Mouse (Mus musculus) gastrocnemius, adult 18-20 months (tissue): ENCODE results near the gene Dpep2nb. TPM values are rescaled to one million over a fixed set of nuclear protein-coding genes. Genes with fewer than 3 reads are reported as not detected.

Source experiments
- DNase-seq: peaks from one replicate; pipeline ENCODE4 v3.0.0; 2021; ENCODE audit warnings: low spot score
- microRNA-seq: library from miRNA; unstranded; fragments of <30 nt; microRNA quantifications from one replicate; pipeline ENCODE4 v1.2.0, GENCODE M21; 2021
- total RNA-seq, 2 experiments: library from RNA; stranded (reverse); gene quantifications; 2 replicates each; pipeline ENCODE4 v1.2.3; 2021

The Dpep2nb gene
- total RNA-seq, 2 experiments from 2014 or later: not detected

DNA sequence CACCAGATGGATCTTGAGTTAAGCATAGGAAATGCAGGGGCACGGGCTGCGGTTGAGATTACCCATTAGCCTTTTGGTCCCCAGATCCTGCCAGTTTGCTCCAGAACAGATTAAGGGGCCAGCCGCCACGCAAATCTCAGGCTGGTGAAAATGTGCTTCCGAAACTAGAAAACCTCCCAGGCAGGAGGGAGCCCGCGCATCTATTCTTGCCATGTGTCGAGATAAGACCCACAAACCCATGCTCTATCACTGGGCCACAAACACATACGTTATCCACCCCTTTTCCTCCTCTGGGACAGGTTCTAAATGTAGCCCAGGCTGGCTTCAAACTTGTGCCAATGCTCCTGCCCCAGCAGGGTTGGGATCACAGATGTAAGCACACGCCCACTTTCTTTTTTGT, 44.2 kb downstream of the Dpep2nb start:
- DNase-seq: no peak

DNA sequence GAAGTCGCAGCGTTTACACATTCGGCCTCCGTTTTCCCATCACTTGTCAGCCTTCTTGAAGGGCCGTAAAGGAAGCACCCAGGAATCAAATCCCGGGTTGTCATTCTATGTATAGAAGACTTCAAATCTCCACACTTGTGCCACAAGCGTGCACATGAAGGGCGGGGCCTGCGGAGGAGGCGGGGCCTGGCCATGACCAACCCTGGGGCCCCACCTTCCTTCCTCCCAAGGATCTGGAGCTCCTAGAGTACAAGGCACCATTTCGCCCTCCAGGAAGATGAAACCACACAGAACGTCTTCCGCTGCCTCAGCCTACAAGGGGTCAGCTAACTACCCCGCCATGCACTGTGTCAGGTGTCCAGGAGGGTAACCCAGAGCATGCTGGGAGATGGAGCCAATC, 44.7 kb downstream of the Dpep2nb start:
- no peak for DNase-seq

DNA sequence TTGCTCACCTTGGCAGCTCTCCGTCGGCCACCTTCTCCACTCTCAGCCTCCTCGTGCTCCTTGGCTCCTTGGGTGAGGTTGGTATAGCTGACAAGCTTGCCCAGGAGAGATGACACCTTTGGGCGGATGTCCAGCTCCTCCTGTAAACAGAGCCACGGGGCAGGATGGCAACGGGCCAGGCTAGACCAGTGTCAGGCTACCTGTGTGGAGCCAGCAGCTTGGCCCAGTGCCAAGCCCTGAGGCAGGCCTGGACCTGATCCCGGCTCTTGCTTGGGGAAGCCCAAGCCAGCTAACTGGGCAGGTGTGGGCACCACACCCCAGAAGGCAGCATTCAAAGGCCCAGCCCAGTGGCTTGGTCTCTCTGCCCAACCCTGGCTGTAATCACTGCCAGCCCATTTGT, 46.4 kb downstream of the Dpep2nb start:
- DNase-seq: peak; percentile 94

DNA sequence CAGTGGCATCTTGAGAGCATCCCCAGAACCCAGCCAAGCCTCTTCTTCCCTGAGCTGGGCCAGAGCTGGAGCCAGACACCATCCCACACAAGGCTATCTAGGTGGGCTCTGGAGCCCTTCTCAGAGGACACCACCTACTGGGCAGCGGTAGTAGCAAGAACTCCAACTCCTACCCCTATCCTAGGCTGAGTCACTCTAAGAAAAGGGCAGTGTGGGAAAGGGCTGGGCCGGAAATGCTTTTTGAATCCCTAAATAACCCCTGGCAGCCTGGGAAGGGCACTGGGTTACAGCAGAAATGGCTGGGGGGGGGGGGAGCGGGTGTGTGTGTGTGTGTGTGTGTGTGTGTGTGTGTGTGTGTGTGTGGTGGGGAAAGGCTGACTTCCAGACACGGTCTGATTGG, 48.0 kb downstream of the Dpep2nb start:
- DNase-seq: peak; percentile 59

DNA sequence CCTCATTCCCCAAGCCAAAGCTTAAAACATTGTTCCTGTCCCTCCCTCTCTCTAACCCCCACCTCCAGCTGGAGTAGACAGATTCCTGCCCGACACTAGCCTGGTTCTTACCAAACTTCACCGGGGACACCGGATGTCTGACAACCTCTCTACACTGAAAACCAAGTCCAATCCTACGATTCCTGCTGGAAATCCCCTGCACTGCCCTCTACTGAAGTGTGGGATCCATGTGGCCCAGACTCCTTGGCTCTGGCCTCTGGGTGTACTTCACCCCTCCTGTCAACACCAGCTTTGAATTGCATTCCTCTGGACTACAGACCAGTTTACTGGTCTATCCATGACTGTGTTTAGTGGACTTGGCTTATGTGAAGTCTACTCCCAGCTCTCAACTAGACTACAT, 49.2 kb downstream of the Dpep2nb start:
- DNase-seq: no peak

DNA sequence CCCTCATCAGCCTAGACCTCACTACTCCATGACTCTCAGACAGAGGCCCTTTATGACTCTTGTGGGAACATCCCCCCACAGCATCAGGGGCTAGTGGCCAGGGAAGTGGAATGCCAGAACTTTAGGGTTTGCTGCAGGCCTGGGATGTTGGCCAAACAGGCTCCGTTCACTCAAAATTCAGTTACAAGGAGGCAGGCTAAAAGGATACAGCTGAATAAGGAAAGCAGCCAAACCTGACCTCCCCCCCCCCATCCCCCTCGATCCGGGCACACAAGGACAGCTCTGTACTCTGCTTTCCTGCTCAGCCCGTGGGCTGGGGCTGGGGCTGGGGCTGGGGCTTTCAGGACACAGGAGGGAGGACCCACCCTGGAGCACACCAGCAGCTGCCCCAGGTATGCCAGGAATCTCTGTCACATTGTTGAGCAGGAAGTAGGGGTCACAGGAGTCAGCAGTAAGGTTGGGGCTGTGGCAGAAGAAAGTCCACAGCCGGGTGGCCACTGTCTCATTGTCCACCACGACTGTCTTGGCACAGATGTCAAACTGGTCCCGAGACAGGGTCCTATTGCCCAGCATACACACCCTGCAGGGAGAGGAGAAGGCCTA, 54.6 kb downstream of the Dpep2nb start:
- no peak for DNase-seq

DNA sequence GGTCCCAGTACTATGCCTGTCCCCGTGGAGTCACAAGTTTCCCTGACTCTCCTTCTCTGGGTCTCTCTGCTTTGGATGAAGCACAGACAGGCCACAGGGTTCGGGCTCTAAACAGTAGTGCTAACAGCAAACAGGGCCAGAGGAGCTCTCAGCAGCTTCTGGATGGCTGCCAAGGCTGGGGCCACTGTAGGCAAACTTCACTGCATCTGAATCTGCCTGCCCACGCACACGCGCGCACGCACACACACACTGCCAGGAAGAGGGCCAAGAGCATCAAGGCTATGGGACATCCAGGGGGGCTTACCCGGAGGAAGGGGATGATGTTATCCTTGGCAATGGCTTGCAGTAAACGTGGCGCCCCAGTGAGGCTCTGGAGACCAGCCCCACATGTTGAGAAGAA, 56.4 kb downstream of the Dpep2nb start:
- no peak for DNase-seq

Small RNAs within 50 kb of the gene (microRNA-seq; reads per million reads assigned to microRNA genes)
- gene Mir7074: 1.0 reads per million

Other genes with a start within 250 kb of the Dpep2nb start
- gene Gfod2, start 247.3 kb downstream of the Dpep2nb start, total RNA-seq: 1 to 10 TPM; 6.9 to 8.4 TPM
- 10 to 100 TPM; 25.6 to 27.4 TPM for gene Ranbp10, start 178.6 kb downstream of the Dpep2nb start, total RNA-seq
- gene Tsnaxip1, start 178.2 kb downstream of the Dpep2nb start, total RNA-seq: not detected
- gene Cenpt, start 152.7 kb downstream of the Dpep2nb start, total RNA-seq: under 1 TPM; 0.93 to 0.98 TPM
- gene Thap11, start 150.8 kb downstream of the Dpep2nb start, total RNA-seq: 10 to 100 TPM; 21.9 to 22.0 TPM
- gene Nutf2, start 145.4 kb downstream of the Dpep2nb start, total RNA-seq: 10 to 100 TPM; 43.7 to 44.5 TPM
- gene Edc4, start 125.1 kb downstream of the Dpep2nb start, total RNA-seq: 10 to 100 TPM; 19.7 to 20.6 TPM
- under 1 TPM in 1 of 2 experiments, not detected in 1; 0.76 TPM for gene Nrn1l, start 112.4 kb downstream of the Dpep2nb start, total RNA-seq
- gene Pskh1, start 105.5 kb downstream of the Dpep2nb start, total RNA-seq: 10 to 100 TPM; 13.5 to 13.6 TPM
- gene Ctrl, start 72.1 kb downstream of the Dpep2nb start, total RNA-seq: under 1 TPM in 1 of 2 experiments, not detected in 1; 0.37 TPM
- gene Psmb10, start 67.5 kb downstream of the Dpep2nb start, total RNA-seq: 10 to 100 TPM; 19.4 to 27.2 TPM
- under 1 TPM; 0.16 to 0.66 TPM for gene Lcat, start 62.6 kb downstream of the Dpep2nb start, total RNA-seq
- 10 to 100 TPM in 1 of 2 experiments, 1 to 10 TPM in 1; 8.7 to 16.1 TPM for gene Slc12a4, start 39.9 kb downstream of the Dpep2nb start, total RNA-seq
- gene Dpep3, start 26.5 kb downstream of the Dpep2nb start, total RNA-seq: not detected
- gene Dus2, start 14.6 kb downstream of the Dpep2nb start, total RNA-seq: 10 to 100 TPM in 1 of 2 experiments, 1 to 10 TPM in 1; 9.6 to 10.4 TPM
- 10 to 100 TPM; 10.6 to 10.9 TPM for gene Ddx28, start 5.9 kb upstream of the Dpep2nb start, total RNA-seq
- gene Nfatc3, start 52.9 kb upstream of the Dpep2nb start, total RNA-seq: 10 to 100 TPM; 26.2 to 27.9 TPM
- gene Esrp2, start 131.0 kb upstream of the Dpep2nb start, total RNA-seq: not detected
- gene Pla2g15, start 144.4 kb upstream of the Dpep2nb start, total RNA-seq: 1 to 10 TPM; 3.4 to 5.7 TPM
- gene Slc7a6, start 162.9 kb upstream of the Dpep2nb start, total RNA-seq: 10 to 100 TPM; 10.2 to 13.4 TPM
- gene Slc7a6os, start 205.0 kb upstream of the Dpep2nb start, total RNA-seq: 1 to 10 TPM; 9.5 to 9.7 TPM
- gene Prmt7, start 205.0 kb upstream of the Dpep2nb start, total RNA-seq: 10 to 100 TPM; 27.2 to 30.3 TPM